Mouse (Mus musculus): ENCODE results near the gene Ptbp3. TPM values are rescaled to one million over a fixed set of nuclear protein-coding genes. Genes with fewer than 3 reads are reported as not detected.
A peak's percentile ranks its signal among the peaks of the same experiment; 100 is the strongest.
"Not testable (repeated sequence)": the region's sequence is repeated elsewhere in the genome, so short reads cannot be mapped to it uniquely, and the experiment has no call there.

Gene Ptbp3
- polyA plus RNA-seq, 1 experiment from 2014 or later = 19.7 TPM

- WGBS = 90% methylated on average over 8 of the region's 8 CpGs
- not testable (repeated sequence) for DNase-seq (ENCODE audit: low spot score)
These were observed 21.4 kb upstream of the Ptbp3 start for GRCm38 (mm10) chr4:59570519-59570918.

GRCm38 (mm10) chr4:59569538-59569937 is 20.4 kb upstream of the Ptbp3 start:
- Histone ChIP-seq H3K4me3 (no peak overlapping the region), H3K27ac (replicated peaks) (no peak overlapping the region), H3K27me3 (ENCODE audit: low read depth, poor library complexity, severe bottlenecking) (no peaks in the 10 kb centered on the region), H3K36me3 (no peaks in the 10 kb centered on the region), H3K4me1 (no peaks in the 10 kb centered on the region), H3K9me3 (replicated peaks) (no peaks in the 10 kb centered on the region)
- peak; percentile 68 for DNase-seq (ENCODE audit: low spot score)
- 9% methylated on average over 7 of the region's 7 CpGs for WGBS

More at GRCm38 (mm10) chr4:59570519-59570918, 21.4 kb upstream of the Ptbp3 start:
- not testable (repeated sequence) for H3K36me3 ChIP-seq; H3K4me1 ChIP-seq; H3K9me3 ChIP-seq (replicated peaks); H3K4me3 ChIP-seq; H3K27me3 ChIP-seq (ENCODE audit: low read depth, poor library complexity, severe bottlenecking); H3K27ac ChIP-seq (replicated peaks)

- no peaks in the 10 kb centered on the region for H3K36me3 ChIP-seq
- no peaks in the 10 kb centered on the region for H3K27me3 ChIP-seq (ENCODE audit: low read depth, poor library complexity, severe bottlenecking)
- DNase-seq (ENCODE audit: low spot score) = no peak
- no peaks in the 10 kb centered on the region for H3K9me3 ChIP-seq (replicated peaks)
- no peaks in the 10 kb centered on the region for H3K4me1 ChIP-seq
- 83% methylated on average over 6 of the region's 6 CpGs for WGBS
- no peak overlapping the region for H3K27ac ChIP-seq (replicated peaks)
- H3K4me3 ChIP-seq = no peak overlapping the region
These were observed 18.6 kb upstream of the Ptbp3 start for GRCm38 (mm10) chr4:59567576-59568260.

- H3K27ac ChIP-seq (replicated peaks) = no peak overlapping the region
- no peaks in the 10 kb centered on the region for H3K9me3 ChIP-seq (replicated peaks)
- no peaks in the 10 kb centered on the region for H3K36me3 ChIP-seq
- DNase-seq (ENCODE audit: low spot score) = no peak
- H3K4me3 ChIP-seq = no peak overlapping the region
- H3K27me3 ChIP-seq (ENCODE audit: low read depth, poor library complexity, severe bottlenecking) = no peaks in the 10 kb centered on the region
- no peaks in the 10 kb centered on the region for H3K4me1 ChIP-seq
- WGBS = 82% methylated on average over 8 of the region's 8 CpGs
These were observed 16.5 kb upstream of the Ptbp3 start for GRCm38 (mm10) chr4:59565571-59566188.

GRCm38 (mm10) chr4:59564128-59564527 is 15.0 kb upstream of the Ptbp3 start:
- Histone ChIP-seq H3K9me3 (replicated peaks) (no peaks in the 10 kb centered on the region), H3K4me1 (no peaks in the 10 kb centered on the region), H3K4me3 (no peak overlapping the region), H3K27ac (replicated peaks) (no peak overlapping the region), H3K36me3 (no peaks in the 10 kb centered on the region), H3K27me3 (ENCODE audit: low read depth, poor library complexity, severe bottlenecking) (no peaks in the 10 kb centered on the region)
- WGBS = 85% methylated on average over 3 of the region's 3 CpGs
- no peak for DNase-seq (ENCODE audit: low spot score)

GRCm38 (mm10) chr4:59560141-59560540 is 11.0 kb upstream of the Ptbp3 start:
- no peaks in the 10 kb centered on the region for H3K27me3 ChIP-seq (ENCODE audit: low read depth, poor library complexity, severe bottlenecking)
- H3K27ac ChIP-seq (replicated peaks) = no peak overlapping the region
- no peaks in the 10 kb centered on the region for H3K4me1 ChIP-seq
- no peak for DNase-seq (ENCODE audit: low spot score)
- H3K9me3 ChIP-seq (replicated peaks) = no peaks in the 10 kb centered on the region
- no peak overlapping the region for H3K4me3 ChIP-seq
- H3K36me3 ChIP-seq = no peaks in the 10 kb centered on the region
- WGBS = 92% methylated on average over 6 of the region's 6 CpGs

- no peaks in the 10 kb centered on the region for H3K27me3 ChIP-seq (ENCODE audit: low read depth, poor library complexity, severe bottlenecking)
- H3K9me3 ChIP-seq (replicated peaks) = no peaks in the 10 kb centered on the region
- 77% methylated on average over 6 of the region's 6 CpGs for WGBS
- no peaks in the 10 kb centered on the region for H3K4me1 ChIP-seq
- DNase-seq (ENCODE audit: low spot score) = no peak
- no peaks in the 10 kb centered on the region for H3K36me3 ChIP-seq
- no peak overlapping the region for H3K4me3 ChIP-seq
- no peak overlapping the region for H3K27ac ChIP-seq (replicated peaks)
These were observed 9.0 kb upstream of the Ptbp3 start for GRCm38 (mm10) chr4:59558096-59558720.

GRCm38 (mm10) chr4:59557343-59557742 is 8.2 kb upstream of the Ptbp3 start:
- H3K9me3 ChIP-seq (replicated peaks); H3K36me3 ChIP-seq; H3K27ac ChIP-seq (replicated peaks); H3K27me3 ChIP-seq (ENCODE audit: low read depth, poor library complexity, severe bottlenecking); H3K4me1 ChIP-seq; DNase-seq (ENCODE audit: low spot score); H3K4me3 ChIP-seq: not testable (repeated sequence)
- 94% methylated on average over 4 of the region's 4 CpGs for WGBS

GRCm38 (mm10) chr4:59555177-59555576 is 6.0 kb upstream of the Ptbp3 start:
- Histone ChIP-seq H3K4me3 (no peak overlapping the region), H3K9me3 (replicated peaks) (no peaks in the 10 kb centered on the region), H3K27ac (replicated peaks) (no peak overlapping the region), H3K27me3 (ENCODE audit: low read depth, poor library complexity, severe bottlenecking) (peaks cover 12% of the 10 kb centered on the region), H3K4me1 (no peaks in the 10 kb centered on the region), H3K36me3 (no peaks in the 10 kb centered on the region)
- no peak for DNase-seq (ENCODE audit: low spot score)

GRCm38 (mm10) chr4:59553576-59553975 is 4.4 kb upstream of the Ptbp3 start:
- DNase-seq (ENCODE audit: low spot score) = no peak
- H3K27ac ChIP-seq (replicated peaks) = no peak overlapping the region
- peaks cover 10% of the 10 kb centered on the region for H3K4me1 ChIP-seq
- no peaks in the 10 kb centered on the region for H3K36me3 ChIP-seq
- H3K9me3 ChIP-seq (replicated peaks) = no peaks in the 10 kb centered on the region
- H3K27me3 ChIP-seq (ENCODE audit: low read depth, poor library complexity, severe bottlenecking) = peaks cover 18% of the 10 kb centered on the region
- 86% methylated on average over 3 of the region's 3 CpGs for WGBS
- no peak overlapping the region for H3K4me3 ChIP-seq

- Histone ChIP-seq H3K36me3 (no peaks in the 10 kb centered on the region), H3K4me1 (peaks cover 14% of the 10 kb centered on the region), H3K4me3 (no peak overlapping the region), H3K27me3 (ENCODE audit: low read depth, poor library complexity, severe bottlenecking) (peaks cover 21% of the 10 kb centered on the region), H3K9me3 (replicated peaks) (no peaks in the 10 kb centered on the region), H3K27ac (replicated peaks) (no peak overlapping the region)
- WGBS = 94% methylated on average over 5 of the region's 5 CpGs
- DNase-seq (ENCODE audit: low spot score) = no peak
These were observed 3.7 kb upstream of the Ptbp3 start for GRCm38 (mm10) chr4:59552835-59553234.

GRCm38 (mm10) chr4:59551901-59552300 is 2.7 kb upstream of the Ptbp3 start:
- H3K27ac ChIP-seq (replicated peaks) = no peak overlapping the region
- H3K4me3 ChIP-seq = no peak overlapping the region
- peaks cover 20% of the 10 kb centered on the region for H3K4me1 ChIP-seq
- no peaks in the 10 kb centered on the region for H3K36me3 ChIP-seq
- DNase-seq (ENCODE audit: low spot score) = no peak
- no peaks in the 10 kb centered on the region for H3K9me3 ChIP-seq (replicated peaks)
- H3K27me3 ChIP-seq (ENCODE audit: low read depth, poor library complexity, severe bottlenecking) = peaks cover 30% of the 10 kb centered on the region
- WGBS = 92% methylated on average over 1 of the region's 1 CpGs

- Histone ChIP-seq H3K4me1 (peaks cover 20% of the 10 kb centered on the region), H3K9me3 (replicated peaks) (no peaks in the 10 kb centered on the region), H3K27me3 (ENCODE audit: low read depth, poor library complexity, severe bottlenecking) (peaks cover 35% of the 10 kb centered on the region), H3K27ac (replicated peaks) (peak overlapping the region; percentile 88; the same call in 1 of the 2 replicates), H3K4me3 (peak overlapping the region; percentile 83), H3K36me3 (no peaks in the 10 kb centered on the region)
- WGBS = 16% methylated on average over 11 of the region's 11 CpGs
- DNase-seq (ENCODE audit: low spot score) = no peak
These were observed 905 bp upstream of the Ptbp3 start for GRCm38 (mm10) chr4:59549977-59550560.

Data from midbrain, embryonic 10.5 days (tissue).